Mouse (Mus musculus) forebrain, postnatal 0 days (tissue): ENCODE data around the gene Dennd4b. TPM values are rescaled to one million over a fixed set of nuclear protein-coding genes. Genes with fewer than 3 reads are reported as not detected.
A peak's percentile ranks its signal among the peaks of the same experiment; 100 is the strongest.

Source experiments
- ATAC-seq: fragments of 200-750 bp; cut with Nextera tagmentation; 2 replicates; pipeline ENCODE4 v1.8.0; 2017; ENCODE audit warnings: mild to moderate bottlenecking, moderate library complexity
- DNase-seq: peaks from one replicate; pipeline ENCODE4 v3.0.0-alpha.2; 2015
- H3K27ac ChIP-seq: fragments of 300-500 bp; sonication (generic); 2 replicates; pipeline ENCODE4 v1.5.1; 2014; ENCODE audit warnings: low read depth, mild to moderate bottlenecking, antibody characterized with exemption, low read length, moderate library complexity, mixed read lengths
- H3K27me3 ChIP-seq: fragments of 300-500 bp; sonication (generic); 2 replicates; pipeline ENCODE4 v1.6.1; 2014; ENCODE audit warnings: mild to moderate bottlenecking, low read length, mixed read lengths; ENCODE audit not compliant: insufficient read depth
- H3K36me3 ChIP-seq: fragments of 300-500 bp; sonication (generic); 2 replicates; pipeline ENCODE4 v1.6.1; 2014; ENCODE audit warnings: mild to moderate bottlenecking, moderate library complexity; ENCODE audit not compliant: insufficient read depth
- H3K4me1 ChIP-seq: fragments of 300-500 bp; sonication (generic); 2 replicates; pipeline ENCODE4 v1.6.1; 2014; ENCODE audit warnings: antibody characterized with exemption; ENCODE audit not compliant: insufficient read depth
- H3K4me2 ChIP-seq: fragments of 300-500 bp; sonication (generic); 2 replicates; pipeline ENCODE4 v1.6.1; 2014; ENCODE audit warnings: low read depth, mild to moderate bottlenecking, moderate library complexity
- H3K4me3 ChIP-seq: fragments of 300-500 bp; sonication (generic); 2 replicates; pipeline ENCODE4 v1.5.1; 2014; ENCODE audit warnings: low read depth, low read length, mixed read lengths
- H3K9ac ChIP-seq: fragments of 300-500 bp; sonication (generic); 2 replicates; pipeline ENCODE4 v1.6.1; 2014; ENCODE audit warnings: mild to moderate bottlenecking
- H3K9me3 ChIP-seq: fragments of 300-500 bp; sonication (generic); 2 replicates; pipeline ENCODE4 v1.6.1; 2016; ENCODE audit warnings: low read length
- CTCF ChIP-seq: sonication (generic); IDR thresholded peaks from 2 replicates; pipeline ENCODE4 v1.5.1; 2016; ENCODE audit warnings: antibody characterized with exemption, control low read depth, low read depth
- WGBS: fragments of 180-500 bp; shearing (Covaris S2); extraction: QIAGEN DNeasy Blood & Tissue Kit; methylation state at CpG from one replicate; pipeline ENCODE4 v1.1.7; 2014; 5-methylcytosine and 5-hydroxymethylcytosine counted together
- polyA plus RNA-seq: library from polyadenylated mRNA; unstranded; fragments of >200 nt; fragmentation: Nextera tagmentation; extraction: Ambion mirVana; gene quantifications from 2 replicates; pipeline ENCODE4 v1.2.1, GENCODE M21; 2015
- total RNA-seq: library from RNA; depleted of rRNA; stranded (reverse); fragments of >200 nt; gene quantifications from 2 replicates; pipeline ENCODE4 v1.2.3, GENCODE M21; 2014

Dennd4b gene
- total and polyA plus RNA-seq, 2 experiments from 2014 or later: 5.1 to 29.8 TPM

- 1% methylated on average over 40 of the region's 40 CpGs for WGBS
- Histone ChIP-seq H3K27me3 (no peaks in the 10 kb centered on the region), H3K4me2 (peak within 1 kb of the TSS; percentile 75), H3K4me1 (peaks cover 10% of the 10 kb centered on the region; the same call in 1 of the 2 replicates), H3K9ac (peak within 1 kb of the TSS; percentile 81), H3K4me3 (peak within 1 kb of the TSS; percentile 69), H3K36me3 (peaks cover 18% of the 10 kb centered on the region), H3K9me3 (no peaks in the 10 kb centered on the region), H3K27ac (peak within 1 kb of the TSS; percentile 76)
- TF ChIP-seq CTCF: no peak
- ATAC-seq (peak; percentile 99), DNase-seq (peak; percentile 96)
Observed at GRCm38 (mm10) chr3:90253653-90254418, 11.1 kb upstream of the Dennd4b start, which contains the start of gene Crtc2. Crtc2 (plus strand) TSS chr3:90254163.

- peak overlapping the region; percentile 81 for H3K9ac ChIP-seq
- H3K4me1 ChIP-seq: peaks cover 9% of the 10 kb centered on the region; the same call in 1 of the 2 replicates
- H3K27me3 ChIP-seq: no peaks in the 10 kb centered on the region
- peak overlapping the region; percentile 69 for H3K4me3 ChIP-seq
- ATAC-seq: peak; percentile 39
- peaks cover 25% of the 10 kb centered on the region for H3K36me3 ChIP-seq
- no peaks in the 10 kb centered on the region for H3K9me3 ChIP-seq
- peak overlapping the region; percentile 76 for H3K27ac ChIP-seq
- peak overlapping the region; percentile 75 for H3K4me2 ChIP-seq
- DNase-seq: peak; percentile 10
- 1% methylated on average over 41 of the region's 41 CpGs for WGBS
- peak; percentile 3; the same call in 1 of the 2 replicates for TF ChIP-seq CTCF
Observed at GRCm38 (mm10) chr3:90254419-90255193, 10.4 kb upstream of the Dennd4b start.

- TF ChIP-seq CTCF: no peak
- 23% methylated on average over 2 of the region's 2 CpGs for WGBS
- ATAC-seq: no peak
Observed at GRCm38 (mm10) chr3:90255194-90255565, 9.8 kb upstream of the Dennd4b start.

GRCm38 (mm10) chr3:90255784-90256353 lies 9.1 kb upstream of the Dennd4b start:
- Histone ChIP-seq H3K4me3 (no peak overlapping the region), H3K27me3 (no peaks in the 10 kb centered on the region), H3K9ac (no peak overlapping the region), H3K9me3 (no peaks in the 10 kb centered on the region), H3K4me1 (peaks cover 9% of the 10 kb centered on the region; the same call in 1 of the 2 replicates), H3K36me3 (peaks cover 38% of the 10 kb centered on the region), H3K4me2 (no peak overlapping the region), H3K27ac (no peak overlapping the region)
- DNase-seq: no peak
- ATAC-seq: no peak
- TF ChIP-seq CTCF: no peak
- WGBS: 92% methylated on average over 14 of the region's 14 CpGs

More at GRCm38 (mm10) chr3:90255194-90255565, 9.8 kb upstream of the Dennd4b start:
- no peaks in the 10 kb centered on the region for H3K9me3 ChIP-seq
- DNase-seq: no peak
- H3K27ac ChIP-seq: no peak overlapping the region
- H3K36me3 ChIP-seq: peaks cover 31% of the 10 kb centered on the region
- H3K4me3 ChIP-seq: peak overlapping the region; percentile 69
- H3K4me1 ChIP-seq: peaks cover 9% of the 10 kb centered on the region; the same call in 1 of the 2 replicates
- no peaks in the 10 kb centered on the region for H3K27me3 ChIP-seq
- peak overlapping the region; percentile 81 for H3K9ac ChIP-seq
- H3K4me2 ChIP-seq: peak overlapping the region; percentile 75

- WGBS: 91% methylated on average over 19 of the region's 19 CpGs
- Histone ChIP-seq H3K4me2 (no peak overlapping the region), H3K4me3 (no peak overlapping the region), H3K27me3 (no peaks in the 10 kb centered on the region), H3K9ac (no peak overlapping the region), H3K9me3 (no peaks in the 10 kb centered on the region), H3K27ac (no peak overlapping the region), H3K4me1 (peaks cover 9% of the 10 kb centered on the region; the same call in 1 of the 2 replicates), H3K36me3 (peaks cover 43% of the 10 kb centered on the region)
- DNase-seq (no peak), ATAC-seq (no peak)
- TF ChIP-seq CTCF: no peak
Observed at GRCm38 (mm10) chr3:90256731-90257530, 8.1 kb upstream of the Dennd4b start.

- H3K36me3 ChIP-seq: peaks cover 58% of the 10 kb centered on the region
- WGBS: 94% methylated on average over 4 of the region's 4 CpGs
- no peak for TF ChIP-seq CTCF
Observed at GRCm38 (mm10) chr3:90258521-90258920, 6.5 kb upstream of the Dennd4b start.

More at GRCm38 (mm10) chr3:90258521-90258920, 6.5 kb upstream of the Dennd4b start:
- Histone ChIP-seq H3K27me3 (no peaks in the 10 kb centered on the region), H3K4me1 (peaks cover 9% of the 10 kb centered on the region; the same call in 1 of the 2 replicates), H3K4me3 (no peak overlapping the region), H3K9me3 (no peaks in the 10 kb centered on the region), H3K27ac (no peak overlapping the region), H3K9ac (no peak overlapping the region), H3K4me2 (no peak overlapping the region)
- DNase-seq (no peak), ATAC-seq (no peak)
